Mouse (Mus musculus): Measurements from ENCODE around the gene Rnf11.

- TF ChIP-seq POLR2A (IDR thresholded peaks at IDR 0.05; ENCODE audit: extremely low read depth, insufficient read depth, low read length) (no peak), CTCF (IDR thresholded peaks at IDR 0.05; ENCODE audit: low read depth, low read length) (no peak)
These were observed 44.7 kb downstream of the Rnf11 start for GRCm38 (mm10) chr4:109439825-109440248.

Measured in liver, adult 2 months (tissue).